Mouse (Mus musculus) adrenal gland, postnatal 14 days (tissue): ENCODE results near the gene Rpl9-ps1. TPM values are rescaled to one million over a fixed set of nuclear protein-coding genes. Genes with fewer than 3 reads are reported as not detected.
A peak's percentile ranks its signal among the peaks of the same experiment; 100 is the strongest.

Experiments used
- DNase-seq: peaks from one replicate; pipeline ENCODE4 v3.0.0; 2021; ENCODE audit warnings: mixed read lengths
- long read RNA-seq, 2 experiments: library from polyadenylated mRNA; stranded (forward); transcript quantifications; one replicate each; pipeline ENCODE4 v2.0.0; 2021
- total RNA-seq: library from RNA; stranded (reverse); gene quantifications from 2 replicates; pipeline ENCODE4 v1.2.3, GENCODE M21; 2021

Rpl9-ps1 gene
- total RNA-seq: not detected in 2 replicates
- long read RNA-seq, experiment 1: 0 reads
- long read RNA-seq, experiment 2: 0 reads

GRCm38 (mm10) chr11:83645521-83645920 is at the start of gene Rpl9-ps1:
Rpl9-ps1 (minus strand) TSS chr11:83645621.
- no peak for DNase-seq

- DNase-seq: no peak
Observed at GRCm38 (mm10) chr11:83692008-83692407, 46.6 kb upstream of the Rpl9-ps1 start.

- DNase-seq: no peak
Observed at GRCm38 (mm10) chr11:83689918-83690317, 44.5 kb upstream of the Rpl9-ps1 start.

GRCm38 (mm10) chr11:83675665-83676064 is 30.2 kb upstream of the Rpl9-ps1 start:
- DNase-seq: no peak

GRCm38 (mm10) chr11:83671743-83672142 is 26.3 kb upstream of the Rpl9-ps1 start:
- peak; percentile 21 for DNase-seq

GRCm38 (mm10) chr11:83663532-83663931 is 18.1 kb upstream of the Rpl9-ps1 start:
- DNase-seq: no peak

- DNase-seq: no peak
Observed at GRCm38 (mm10) chr11:83662204-83662603, 16.8 kb upstream of the Rpl9-ps1 start, which contains the start of gene Ccl4. Ccl4 (plus strand) TSS chr11:83662584.

- DNase-seq: no peak
Observed at GRCm38 (mm10) chr11:83658797-83659196, 13.4 kb upstream of the Rpl9-ps1 start.

GRCm38 (mm10) chr11:83657508-83657907 is 12.1 kb upstream of the Rpl9-ps1 start:
- DNase-seq: no peak

GRCm38 (mm10) chr11:83654606-83655005 is 9.2 kb upstream of the Rpl9-ps1 start:
- DNase-seq: no peak

GRCm38 (mm10) chr11:83649305-83649841 is 4.0 kb upstream of the Rpl9-ps1 start, which contains the start of gene Ccl3:
Ccl3 (minus strand) TSS chr11:83649355.
- no peak for DNase-seq

GRCm38 (mm10) chr11:83646356-83647149 is 1.1 kb upstream of the Rpl9-ps1 start:
- peak; percentile 9 for DNase-seq

- no peak for DNase-seq
Observed at GRCm38 (mm10) chr11:83641216-83641615, 4.2 kb downstream of the Rpl9-ps1 start.

GRCm38 (mm10) chr11:83640141-83640540 is 5.3 kb downstream of the Rpl9-ps1 start:
- DNase-seq: peak; percentile 12

GRCm38 (mm10) chr11:83639533-83639932 is 5.9 kb downstream of the Rpl9-ps1 start:
- no peak for DNase-seq

GRCm38 (mm10) chr11:83638934-83639333 is 6.5 kb downstream of the Rpl9-ps1 start:
- DNase-seq: no peak

GRCm38 (mm10) chr11:83636742-83637235 is 8.6 kb downstream of the Rpl9-ps1 start:
- DNase-seq: no peak

GRCm38 (mm10) chr11:83634898-83635297 is 10.5 kb downstream of the Rpl9-ps1 start:
- no peak for DNase-seq

- no peak for DNase-seq
Observed at GRCm38 (mm10) chr11:83634425-83634824, 11.0 kb downstream of the Rpl9-ps1 start.

- peak; percentile 12 for DNase-seq
Observed at GRCm38 (mm10) chr11:83632744-83633143, 12.7 kb downstream of the Rpl9-ps1 start.

GRCm38 (mm10) chr11:83631065-83631464 is 14.4 kb downstream of the Rpl9-ps1 start:
- DNase-seq: no peak

GRCm38 (mm10) chr11:83630630-83631029 is 14.8 kb downstream of the Rpl9-ps1 start:
- DNase-seq: no peak

- DNase-seq: no peak
Observed at GRCm38 (mm10) chr11:83628808-83629207, 16.6 kb downstream of the Rpl9-ps1 start.
